Mouse (Mus musculus) small intestine, adult 2 months (tissue): ENCODE measurements at regions not wholly inside any gene's neighbourhood (a gene's known extent, or its start where the extent isn't known, plus 50 kb on each side); places are given as distances from the start of the nearest gene placed in this dataset.
A peak's percentile ranks its signal among the peaks of the same experiment; 100 is the strongest.

ENCODE experiments used
- CTCF ChIP-seq: fragments of 200-500 bp; IDR thresholded peaks from 2 replicates; pipeline ENCODE4 v1.5.1; 2012; ENCODE audit warnings: low read depth, mild to moderate bottlenecking, control low read depth, inconsistent platforms, low read length, moderate library complexity, mixed read lengths; ENCODE audit not compliant: insufficient replicate concordance, insufficient read length; ENCODE audit errors: extremely low read depth
- POLR2A ChIP-seq: fragments of 200-500 bp; IDR thresholded peaks from 2 replicates; pipeline ENCODE4 v1.6.1; 2012; ENCODE audit warnings: low read depth, mild to moderate bottlenecking, control low read depth, inconsistent platforms, low read length, moderate library complexity

GRCm38 (mm10) chr2:30716580-30717565 is 86.6 kb downstream of the 1700001O22Rik start:
- TF ChIP-seq CTCF (no peak), POLR2A (0 out of 2 replicates have a peak, but pooled peaks have one; percentile 17)
